Mouse (Mus musculus) intestine, postnatal 0 days (tissue): ENCODE data around the gene Nhsl1. TPM values are rescaled to one million over a fixed set of nuclear protein-coding genes. Genes with fewer than 3 reads are reported as not detected.

ENCODE experiments used
- ATAC-seq: fragments of 200-750 bp; cut with Nextera tagmentation; 2 replicates; pipeline ENCODE4 v1.8.0; 2017; ENCODE audit warnings: mild to moderate bottlenecking, moderate TSS enrichment, moderate library complexity
- H3K27ac ChIP-seq: fragments of 300-500 bp; sonication (generic); 2 replicates; pipeline ENCODE4 v1.5.1; 2014; ENCODE audit warnings: mild to moderate bottlenecking, low read depth, low read length, moderate library complexity
- H3K27me3 ChIP-seq: fragments of 300-500 bp; sonication (generic); replicated peaks from 2 replicates; pipeline ENCODE4 v1.6.1; 2014; ENCODE audit warnings: low read length, mixed read lengths; ENCODE audit not compliant: control insufficient read depth, insufficient read depth
- H3K36me3 ChIP-seq: fragments of 300-500 bp; sonication (generic); 2 replicates; pipeline ENCODE4 v1.6.1; 2014; ENCODE audit warnings: mild to moderate bottlenecking, moderate library complexity; ENCODE audit not compliant: control insufficient read depth, insufficient read depth
- H3K4me1 ChIP-seq: fragments of 300-500 bp; sonication (generic); replicated peaks from 2 replicates; pipeline ENCODE4 v1.6.1; 2014; ENCODE audit warnings: antibody characterized with exemption, low read length, mixed read lengths; ENCODE audit not compliant: control insufficient read depth, insufficient read depth
- H3K4me2 ChIP-seq: fragments of 300-500 bp; sonication (generic); replicated peaks from 2 replicates; pipeline ENCODE4 v1.6.1; 2014; ENCODE audit warnings: low read depth, mild to moderate bottlenecking, moderate library complexity
- H3K4me3 ChIP-seq: fragments of 300-500 bp; sonication (generic); 2 replicates; pipeline ENCODE4 v1.5.1; 2014; ENCODE audit warnings: low read depth, low read length
- H3K9ac ChIP-seq: fragments of 300-500 bp; sonication (generic); 2 replicates; pipeline ENCODE4 v1.6.1; 2014; ENCODE audit warnings: mild to moderate bottlenecking, low read depth, low read length
- H3K9me3 ChIP-seq: fragments of 300-500 bp; sonication (generic); 2 replicates; pipeline ENCODE4 v1.6.1; 2016; ENCODE audit warnings: mixed run types; ENCODE audit not compliant: control insufficient read depth
- CTCF ChIP-seq: sonication (generic); IDR thresholded peaks from 2 replicates; pipeline ENCODE4 v1.5.1; 2016; ENCODE audit warnings: low read depth, mild to moderate bottlenecking, control low read depth, antibody characterized with exemption, moderate library complexity
- WGBS: fragments of 180-500 bp; shearing (Covaris S2); extraction: QIAGEN DNeasy Blood & Tissue Kit; methylation state at CpG from one replicate; pipeline ENCODE4 v1.1.7; 2014; 5-methylcytosine and 5-hydroxymethylcytosine counted together
- polyA plus RNA-seq: library from polyadenylated mRNA; unstranded; fragments of >200 nt; fragmentation: Nextera tagmentation; extraction: Ambion mirVana; gene quantifications from 2 replicates; pipeline ENCODE4 v1.2.1, GENCODE M21; 2015

The Nhsl1 gene
- polyA plus RNA-seq, 1 experiment from 2014 or later: 12.5 TPM

DNA sequence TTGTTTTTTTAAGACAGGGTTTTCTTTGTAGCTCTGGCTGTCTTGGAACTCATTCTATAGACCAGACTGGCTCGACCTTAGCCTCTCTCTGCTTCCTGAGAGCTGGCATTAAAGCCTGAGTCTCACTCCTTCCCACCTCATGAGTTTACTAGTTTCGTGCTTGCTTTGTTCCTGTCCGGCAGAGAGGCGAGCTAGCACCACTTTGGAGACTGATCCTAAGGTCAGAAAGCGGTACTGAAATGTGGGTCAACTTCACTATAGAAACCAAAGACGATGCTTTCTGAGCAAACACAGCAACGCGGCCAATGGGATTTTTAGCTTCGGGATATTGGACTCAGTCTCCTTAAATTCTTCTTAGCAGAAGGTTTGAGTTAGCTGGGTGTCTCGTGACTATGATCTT, 1.3 kb upstream of the Nhsl1 start:
- Histone ChIP-seq H3K36me3 (no peaks in the 10 kb centered on the region), H3K9ac (no peak overlapping the region), H3K27ac (no peak overlapping the region), H3K9me3 (no peaks in the 10 kb centered on the region), H3K4me1 (no peaks in the 10 kb centered on the region), H3K4me3 (no peak overlapping the region), H3K4me2 (peak overlapping the region; percentile 100; the same call in 1 of the 2 replicates), H3K27me3 (no peaks in the 10 kb centered on the region)
- ATAC-seq: no peak
- WGBS: 49% methylated on average over 10 of the region's 10 CpGs
- no peak for TF ChIP-seq CTCF

GRCm38 (mm10) chr10:18317961-18318915, 547 bp upstream of the Nhsl1 start:
- Histone ChIP-seq H3K27ac (no peak overlapping the region), H3K9ac (peak overlapping the region; percentile 74), H3K27me3 (no peaks in the 10 kb centered on the region), H3K36me3 (no peaks in the 10 kb centered on the region), H3K4me2 (peak overlapping the region; percentile 100), H3K4me3 (peak overlapping the region; percentile 72), H3K4me1 (no peaks in the 10 kb centered on the region), H3K9me3 (no peaks in the 10 kb centered on the region)
- WGBS: 3% methylated on average over 73 of the region's 89 CpGs
- peak; percentile 84 for ATAC-seq
- TF ChIP-seq CTCF: peak; percentile 42

DNA sequence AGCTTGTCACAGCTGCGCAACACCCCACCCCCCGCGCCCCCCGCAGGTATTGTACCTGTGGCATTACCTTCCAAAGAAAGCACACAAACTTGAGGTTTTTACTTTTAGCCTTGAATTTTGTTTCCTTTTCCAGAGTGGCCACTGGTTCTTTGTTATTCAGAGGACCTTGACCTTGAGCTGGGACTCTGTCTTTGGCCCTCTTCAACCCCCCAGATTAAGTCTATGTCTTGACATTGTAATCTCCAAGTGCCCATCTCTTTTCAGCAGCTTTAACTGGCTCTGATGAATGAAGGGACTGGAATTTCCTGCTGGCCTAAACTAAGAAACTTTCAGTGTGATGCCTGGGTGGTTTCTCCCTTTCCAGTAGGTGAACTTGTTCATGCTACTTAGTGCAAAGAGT, 906 bp downstream of the Nhsl1 start:
- Histone ChIP-seq H3K9ac (no peak overlapping the region), H3K4me2 (peak overlapping the region; percentile 100), H3K27ac (no peak overlapping the region), H3K4me1 (no peaks in the 10 kb centered on the region), H3K27me3 (no peaks in the 10 kb centered on the region), H3K4me3 (peak overlapping the region; percentile 72), H3K9me3 (no peaks in the 10 kb centered on the region), H3K36me3 (no peaks in the 10 kb centered on the region)
- no peak for ATAC-seq
- WGBS: 29% methylated on average over 4 of the region's 4 CpGs
- no peak for TF ChIP-seq CTCF

DNA sequence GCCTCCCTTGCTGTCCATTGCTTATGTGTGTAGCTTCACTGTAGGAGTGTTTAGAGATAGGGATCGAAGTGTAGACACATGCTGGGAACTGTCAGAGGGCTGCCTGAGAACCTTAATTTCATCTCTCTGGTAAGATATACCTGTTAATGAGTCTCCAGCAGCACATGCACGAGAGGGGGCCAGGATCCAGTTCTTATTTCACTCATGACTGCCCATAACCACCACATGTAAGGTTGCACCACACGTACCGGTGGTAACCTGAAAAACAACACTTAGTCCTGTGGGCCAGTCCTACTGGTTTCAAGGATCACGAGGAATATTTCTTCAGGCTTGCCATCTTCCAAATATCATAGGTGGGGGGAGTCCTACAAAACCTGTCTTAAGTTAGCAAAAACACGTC, 3.1 kb downstream of the Nhsl1 start:
- 90% methylated on average over 6 of the region's 6 CpGs for WGBS
- Histone ChIP-seq H3K4me3 (no peak overlapping the region), H3K36me3 (no peaks in the 10 kb centered on the region), H3K4me1 (no peaks in the 10 kb centered on the region), H3K9ac (no peak overlapping the region), H3K27me3 (no peaks in the 10 kb centered on the region), H3K27ac (no peak overlapping the region), H3K9me3 (no peaks in the 10 kb centered on the region), H3K4me2 (no peak overlapping the region)
- ATAC-seq: no peak
- no peak for TF ChIP-seq CTCF

DNA sequence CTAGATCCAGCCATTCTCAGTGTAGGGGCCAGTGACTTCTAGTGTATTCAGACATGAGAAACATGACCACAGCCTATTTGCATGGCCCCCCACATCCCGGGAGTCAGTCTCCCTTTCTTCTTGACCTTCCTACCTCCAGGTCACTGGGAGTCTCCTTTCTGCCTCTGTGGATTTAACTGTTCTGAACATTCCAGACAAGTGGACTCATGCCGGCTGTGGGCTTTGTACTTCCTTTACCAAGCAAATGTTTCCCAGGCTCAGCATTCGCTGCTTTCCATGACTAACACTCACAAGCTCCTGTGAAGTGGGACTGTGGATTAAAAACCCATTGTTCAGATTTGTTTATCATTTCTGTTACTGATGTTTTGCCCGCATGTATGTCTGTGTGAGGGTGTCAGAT, 4.9 kb downstream of the Nhsl1 start:
- Histone ChIP-seq H3K36me3 (no peaks in the 10 kb centered on the region), H3K9me3 (no peaks in the 10 kb centered on the region), H3K27ac (no peak overlapping the region), H3K4me2 (no peak overlapping the region), H3K27me3 (no peaks in the 10 kb centered on the region), H3K9ac (no peak overlapping the region), H3K4me3 (no peak overlapping the region), H3K4me1 (no peaks in the 10 kb centered on the region)
- ATAC-seq: no peak
- TF ChIP-seq CTCF: no peak
- WGBS: 71% methylated on average over 4 of the region's 4 CpGs

DNA sequence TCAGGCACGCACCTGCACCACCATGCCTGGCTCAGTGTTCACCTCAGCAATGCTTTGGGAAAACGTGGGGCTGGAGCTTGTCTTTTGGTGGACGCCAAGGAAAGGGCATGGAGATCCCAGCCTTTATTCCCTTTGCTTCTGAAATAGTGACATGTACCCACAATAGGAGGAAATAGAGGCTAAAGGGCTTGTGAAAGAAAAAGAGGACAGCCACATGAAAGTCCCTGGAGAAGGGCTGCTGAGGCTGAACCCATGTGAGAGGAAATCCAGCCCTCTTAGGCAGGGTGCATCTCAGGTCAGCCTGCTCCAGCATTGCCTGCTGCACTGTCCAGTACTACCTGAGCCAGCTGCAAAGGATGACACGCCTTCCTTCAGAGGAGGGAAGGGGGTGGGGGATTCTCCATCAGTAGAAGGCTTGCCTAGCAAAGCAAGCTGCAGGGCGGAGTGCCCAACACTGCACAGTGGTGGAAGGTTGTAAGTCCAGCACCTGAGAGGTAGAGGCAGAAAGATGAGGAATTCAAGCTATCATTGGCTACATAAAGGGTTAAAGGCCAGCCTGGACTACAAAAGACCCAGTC, 9.6 kb downstream of the Nhsl1 start:
- H3K9me3 ChIP-seq: no peaks in the 10 kb centered on the region
- no peaks in the 10 kb centered on the region for H3K27me3 ChIP-seq
- H3K4me2 ChIP-seq: no peak overlapping the region
- 75% methylated on average over 5 of the region's 5 CpGs for WGBS
- no peak overlapping the region for H3K4me3 ChIP-seq
- peaks cover 4% of the 10 kb centered on the region for H3K4me1 ChIP-seq
- no peak overlapping the region for H3K27ac ChIP-seq
- H3K9ac ChIP-seq: no peak overlapping the region
- no peaks in the 10 kb centered on the region for H3K36me3 ChIP-seq
- no peak for TF ChIP-seq CTCF
- no peak for ATAC-seq
